Mouse (Mus musculus): ENCODE measurements around the gene Zfp667.

DNA sequence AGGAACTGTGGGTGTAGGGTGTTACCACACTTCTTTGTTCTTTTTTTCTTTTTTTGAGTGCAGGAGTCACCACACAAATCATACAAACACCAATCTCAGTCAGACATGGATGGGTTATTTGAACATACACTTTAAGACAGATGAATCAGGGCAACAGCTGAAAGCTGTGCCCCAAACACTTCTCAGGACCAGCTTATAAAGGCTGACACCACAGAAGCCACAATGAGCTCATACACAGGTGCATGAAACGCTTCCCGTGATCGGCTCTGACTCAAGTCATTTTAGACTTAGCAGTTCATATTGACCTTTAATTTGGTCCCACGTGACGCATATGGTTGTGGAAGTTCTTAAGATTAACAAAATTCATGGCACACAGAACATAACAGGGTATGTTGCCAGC lies 53.5 kb downstream of the Zfp667 start:
- TF ChIP-seq POLR2A (IDR thresholded peaks at IDR 0.05; ENCODE audit: extremely low read depth, insufficient read depth, low read length) (no peak), CTCF (IDR thresholded peaks at IDR 0.05; ENCODE audit: low read depth, low read length) (no peak)
